Mouse (Mus musculus) ZHBTc4 (cell line): ENCODE measurements around the gene Tomm6.

Experiments used
- DNase-seq: peaks from one replicate; pipeline ENCODE4 v3.0.0-alpha.2; 2011; ENCODE audit warnings: low read depth, low spot score

Tomm6 gene

DNA sequence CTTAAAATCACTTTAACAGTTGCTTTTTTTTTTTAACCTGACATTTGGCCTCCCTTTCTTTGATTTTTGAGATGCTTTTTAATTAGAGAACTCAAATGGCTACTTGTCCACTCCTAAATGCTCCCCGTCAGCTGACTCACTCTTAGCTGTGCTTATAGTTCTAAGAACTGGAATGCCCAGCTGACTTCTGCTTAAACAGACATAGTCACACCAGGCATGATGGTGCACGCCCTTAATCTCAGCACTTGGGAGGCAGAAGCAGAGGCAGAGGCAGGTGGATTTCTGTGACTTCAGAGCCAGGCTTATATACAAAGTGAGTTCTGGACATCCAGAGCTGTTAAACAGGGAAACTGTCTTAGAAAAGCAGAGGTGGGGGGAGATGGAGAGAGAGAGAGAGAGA, 36.2 kb downstream of the Tomm6 start:
- DNase-seq = no peak

DNA sequence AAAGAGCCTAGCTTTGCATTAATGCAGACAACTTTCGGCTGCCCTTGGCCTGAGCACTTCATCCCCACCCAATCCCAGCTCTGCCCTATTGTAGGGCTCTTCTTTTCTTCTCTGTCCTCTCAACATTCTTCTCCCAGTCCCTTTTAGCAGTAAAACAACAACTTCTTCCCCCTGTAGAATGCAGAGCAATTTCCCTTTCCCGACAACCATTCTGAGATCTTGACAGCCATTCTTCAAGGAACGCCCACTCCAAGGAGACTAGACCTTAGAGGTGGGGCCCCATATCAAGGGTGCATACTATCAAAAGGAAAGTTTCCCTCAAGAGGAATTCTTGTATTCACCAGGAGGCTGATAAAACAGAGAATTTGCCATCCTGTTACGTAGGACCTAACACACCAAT, 39.2 kb downstream of the Tomm6 start:
- peak; percentile 85 for DNase-seq

DNA sequence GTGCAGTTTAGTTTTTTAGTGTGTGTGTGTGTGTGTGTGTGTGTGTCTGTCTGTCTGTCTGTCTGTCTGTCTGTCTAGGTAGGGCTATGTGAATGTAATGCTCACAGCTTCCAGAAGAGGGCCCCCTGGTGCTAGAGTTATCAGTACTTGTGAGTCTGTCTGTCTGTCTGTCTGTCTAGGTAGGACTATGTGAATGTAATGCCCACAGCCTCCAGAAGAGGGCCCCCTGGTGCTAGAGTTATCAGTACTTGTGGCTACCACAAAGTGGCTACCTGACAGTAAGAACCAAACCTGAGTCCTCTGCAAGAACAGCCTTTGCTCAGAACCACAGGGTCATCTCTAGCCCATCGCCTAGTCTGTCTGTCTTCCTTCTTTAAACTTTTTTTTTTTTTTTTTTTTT, 41.5 kb downstream of the Tomm6 start:
- peak; percentile 94 for DNase-seq

DNA sequence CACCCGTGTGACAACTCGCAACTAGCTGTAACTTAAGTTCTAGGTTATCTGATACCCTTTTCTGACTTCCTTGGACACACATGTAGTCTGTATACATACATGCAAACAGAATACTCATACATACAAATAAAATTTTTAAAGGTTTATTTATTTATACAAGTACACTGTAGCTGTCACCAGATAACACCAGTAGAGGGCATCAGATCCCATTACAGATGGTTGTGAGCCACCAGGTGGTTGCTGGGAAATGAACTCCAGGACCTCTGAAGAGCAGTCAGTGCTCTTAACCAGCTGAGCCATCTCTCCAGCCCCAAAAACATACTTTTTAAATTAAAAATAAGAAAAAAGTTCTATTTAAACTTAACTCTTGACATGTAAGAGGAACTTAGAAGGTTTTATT, 45.2 kb downstream of the Tomm6 start:
- peak; percentile 54 for DNase-seq
